Mouse (Mus musculus) CD8-positive naive resting alpha-beta T cell, adult 57 days (primary cell): Measurements from ENCODE around the gene Zfp780b. TPM values are rescaled to one million over a fixed set of nuclear protein-coding genes. Genes with fewer than 3 reads are reported as not detected.

Source experiments
- total RNA-seq: library from RNA; stranded (reverse); gene quantifications from one replicate; pipeline ENCODE4 v1.2.4, GENCODE M21; 2023

The Zfp780b gene
- 11.5 TPM for total RNA-seq

DNA sequence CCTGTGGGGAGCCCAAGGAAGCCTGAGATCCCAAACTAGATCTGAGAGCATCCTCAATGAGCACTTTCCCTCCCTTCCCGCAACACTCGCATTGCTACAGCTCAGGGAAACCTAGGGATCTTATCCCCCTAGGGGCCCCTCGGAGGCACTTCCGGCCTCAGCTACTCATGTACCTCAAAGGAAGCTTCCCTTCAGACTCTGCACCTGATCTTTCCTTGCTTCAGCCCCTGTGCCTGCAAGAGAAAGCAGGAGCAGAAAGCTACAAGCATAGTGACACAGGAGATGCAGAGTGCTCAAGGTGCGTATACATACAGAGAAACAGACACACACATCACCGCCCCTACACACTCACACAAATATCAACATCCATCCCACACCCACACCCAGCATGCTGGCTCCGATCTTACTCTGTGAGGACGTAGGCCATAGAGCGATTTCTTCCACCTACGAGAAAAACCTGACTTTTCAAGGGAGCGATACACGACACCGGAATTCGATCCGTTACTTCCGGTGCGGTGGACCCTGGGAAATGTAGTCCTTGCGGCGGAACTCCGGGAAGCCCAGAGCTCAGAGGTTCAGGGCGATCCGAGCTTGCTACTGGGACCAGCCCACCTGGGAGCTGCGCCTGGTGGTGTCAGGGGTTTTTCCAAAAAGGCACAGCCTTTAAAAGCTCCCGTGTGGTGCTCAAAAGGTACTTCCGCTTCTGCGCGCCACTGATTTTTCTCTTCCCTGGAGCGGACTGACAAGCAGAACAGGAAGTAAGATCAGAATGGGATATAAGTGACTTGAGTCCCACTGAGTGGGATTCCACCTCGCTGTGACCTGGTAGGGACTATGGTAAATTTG is at the start of gene Zfp780b:
Gene Zfp780b, minus strand, starts transcription at position 489 of the 846 bp plus-strand sequence.

GRCm38 (mm10) chr7:28013549-28014444 is 34.8 kb upstream of the Zfp780b start, which contains the start of gene Zfp850:
Gene Zfp850, minus strand, starts transcription at chr7:28014115.

GRCm38 (mm10) chr7:27928818-27929695 is 49.9 kb downstream of the Zfp780b start, which contains the start of gene Zfp974:
Gene Zfp974, minus strand, starts transcription at chr7:27929460.

Other genes with a start within 250 kb of the Zfp780b start
- gene Zfp60, start 247.8 kb downstream of the Zfp780b start, total RNA-seq, result 11.5 TPM
- 12.7 TPM for gene Zfp626, start 172.0 kb downstream of the Zfp780b start, total RNA-seq
- gene Zfp59, start 140.6 kb downstream of the Zfp780b start, total RNA-seq, result 4.7 TPM
- 17.0 TPM for gene Zfp607a, start 121.6 kb downstream of the Zfp780b start, total RNA-seq
- 10.8 TPM for gene Zfp974, start 49.7 kb downstream of the Zfp780b start, total RNA-seq
- 10.7 TPM for gene Zfp850, start 34.9 kb upstream of the Zfp780b start, total RNA-seq
- 98.5 TPM for gene Psmc4, start 70.9 kb upstream of the Zfp780b start, total RNA-seq
- gene Fcgbp, start 92.1 kb upstream of the Zfp780b start, total RNA-seq, result not detected
- not detected for gene 9530053A07Rik, start 150.3 kb upstream of the Zfp780b start, total RNA-seq
- gene Fbl, start 190.5 kb upstream of the Zfp780b start, total RNA-seq, result 194 TPM
- gene Dyrk1b, start 200.3 kb upstream of the Zfp780b start, total RNA-seq, result 16.6 TPM